Comparison of ENCODE assay signal across 10 mouse cellular contexts in genomic region chr12:119054560-119054959, GRCm38 (mm10).
DNase-seq lines count a peak whose midpoint lies in the region; ATAC-seq and TF ChIP-seq lines count a peak whose summit lies in the region.
"Had no signal": no experiment of that assay in that cellular context is flagged by ENCODE, and none has a peak within 500 bp of the region (broad histone marks: within the 10 kb centered on the region; RNA-seq: fewer than 3 reads in every experiment).

No protein-coding gene starts in this region.

- H3K36me3 ChIP-seq in kidney, postnatal 0 days (ENCODE audit: insufficient read depth, low read length): no peaks in the 10 kb centered on the region
- H3K36me3 ChIP-seq in kidney, adult 2 months (ENCODE audit: control insufficient read depth, insufficient read depth, low read length): no peaks in the 10 kb centered on the region
- H3K36me3 ChIP-seq in neural tube, embryonic 11.5 days (ENCODE audit: control insufficient read depth, insufficient read depth, low read length): no peaks in the 10 kb centered on the region
- H3K36me3 ChIP-seq in hindbrain, embryonic 14.5 days (replicated peaks; ENCODE audit: control insufficient read depth, insufficient read depth): no peaks in the 10 kb centered on the region
- H3K36me3 ChIP-seq: neural tube, embryonic 15.5 days had no signal

- H3K4me3 ChIP-seq in kidney, postnatal 0 days (replicated peaks; ENCODE audit: low read depth, low read length): no peak overlapping the region
- H3K4me3 ChIP-seq in kidney, adult 2 months (ENCODE audit: insufficient read depth, low read depth, low read length): no peak overlapping the region
- no peak overlapping the region for H3K4me3 ChIP-seq in neural tube, embryonic 11.5 days (ENCODE audit: low read depth, low read length)
- no peak overlapping the region for H3K4me3 ChIP-seq in hindbrain, embryonic 14.5 days (replicated peaks; ENCODE audit: low read length)
- H3K4me3 ChIP-seq: neural tube, embryonic 15.5 days had no signal

- 16% methylated on average over 3 of the region's 3 CpGs for WGBS in kidney, postnatal 0 days
- 21% methylated on average over 3 of the region's 3 CpGs for WGBS in kidney, adult 2 months
- 44% methylated on average over 3 of the region's 3 CpGs for WGBS in neural tube, embryonic 11.5 days
- WGBS in hindbrain, embryonic 14.5 days: 48% methylated on average over 3 of the region's 3 CpGs

- no peak for ATAC-seq in kidney, postnatal 0 days (replicated peaks; ENCODE audit: low FRiP score, low read depth)
- ATAC-seq in neural tube, embryonic 11.5 days (ENCODE audit: insufficient read depth, low FRiP score, low TSS enrichment): 0 out of 2 replicates have a peak, but pooled peaks have one; percentile 10
- no peak for ATAC-seq in hindbrain, embryonic 14.5 days (ENCODE audit: low FRiP score)
- ATAC-seq: forebrain, postnatal 0 days had no signal

- H3K9ac ChIP-seq in kidney, postnatal 0 days (ENCODE audit: low read depth, low read length): no peak overlapping the region
- no peak overlapping the region for H3K9ac ChIP-seq in neural tube, embryonic 11.5 days (ENCODE audit: low read length)
- H3K9ac ChIP-seq in hindbrain, embryonic 14.5 days: no peak overlapping the region
- H3K9ac ChIP-seq: forebrain, postnatal 0 days; neural tube, embryonic 15.5 days had no signal

- H3K9me3 ChIP-seq in kidney, postnatal 0 days (replicated peaks; ENCODE audit: low read length): no peaks in the 10 kb centered on the region
- no peaks in the 10 kb centered on the region for H3K9me3 ChIP-seq in neural tube, embryonic 11.5 days (ENCODE audit: control insufficient read depth, low read length)
- no peaks in the 10 kb centered on the region for H3K9me3 ChIP-seq in hindbrain, embryonic 14.5 days (ENCODE audit: control insufficient read depth, low read length)
- H3K9me3 ChIP-seq: neural tube, embryonic 15.5 days had no signal

- no peak for TF ChIP-seq CTCF in kidney, postnatal 0 days (IDR thresholded peaks at IDR 0.05; ENCODE audit: low read depth)
- TF ChIP-seq CTCF in kidney, adult 2 months (conservative IDR thresholded peaks at IDR 0.05; ENCODE audit: insufficient read depth, insufficient read length, low read depth, low read length): no peak

- no peak for TF ChIP-seq POLR2A in kidney, adult 2 months (IDR thresholded peaks at IDR 0.05; ENCODE audit: low read depth, low read length)

- H3K27me3 ChIP-seq in kidney, postnatal 0 days (ENCODE audit: insufficient read depth, low read length): no peaks in the 10 kb centered on the region
- H3K27me3 ChIP-seq in kidney, adult 2 months (replicated peaks; ENCODE audit: control insufficient read depth, insufficient read depth, low read length): no peaks in the 10 kb centered on the region
- no peaks in the 10 kb centered on the region for H3K27me3 ChIP-seq in neural tube, embryonic 11.5 days (ENCODE audit: control insufficient read depth, insufficient read depth, low read length)
- H3K27me3 ChIP-seq in hindbrain, embryonic 14.5 days (ENCODE audit: control insufficient read depth, insufficient read depth, low read length): no peaks in the 10 kb centered on the region
- H3K27me3 ChIP-seq: neural tube, embryonic 15.5 days had no signal

- H3K4me2 ChIP-seq in kidney, postnatal 0 days (ENCODE audit: low read length): no peak overlapping the region
- no peak overlapping the region for H3K4me2 ChIP-seq in neural tube, embryonic 11.5 days (ENCODE audit: low read depth)
- no peak overlapping the region for H3K4me2 ChIP-seq in hindbrain, embryonic 14.5 days (replicated peaks)
- H3K4me2 ChIP-seq: neural tube, embryonic 15.5 days had no signal

- H3K4me1 ChIP-seq in kidney, postnatal 0 days (replicated peaks; ENCODE audit: insufficient read depth, low read length): no peaks in the 10 kb centered on the region
- H3K4me1 ChIP-seq in kidney, adult 2 months (ENCODE audit: control insufficient read depth, insufficient read depth, low read length): no peaks in the 10 kb centered on the region
- H3K4me1 ChIP-seq in neural tube, embryonic 11.5 days (ENCODE audit: control insufficient read depth, insufficient read depth, low read length): no peaks in the 10 kb centered on the region
- H3K4me1 ChIP-seq in hindbrain, embryonic 14.5 days (replicated peaks; ENCODE audit: control insufficient read depth, insufficient read depth, low read length): no peaks in the 10 kb centered on the region
- H3K4me1 ChIP-seq: neural tube, embryonic 15.5 days had no signal

- DNase-seq in cerebellum, postnatal 10 days: peak; percentile 23 to 30
- no peak for DNase-seq in cerebellum, adult 8-10 months
- DNase-seq in kidney, postnatal 0 days (ENCODE audit: low spot score): peak; percentile 53
- DNase-seq in kidney, adult 2 months: no peak
- peak; percentile 16 for DNase-seq in neural tube, embryonic 11.5 days (ENCODE audit: low spot score)
- DNase-seq in neural tube, embryonic 10.5 days (ENCODE audit: extremely low spot score, low spot score): no peak
- peak; percentile 46 for DNase-seq in hindbrain, embryonic 14.5 days (ENCODE audit: low spot score)
- DNase-seq in frontal cortex, postnatal 14 days (ENCODE audit: low spot score in 2 of 2): no peak
- DNase-seq: forebrain, postnatal 0 days had no signal

- no peak overlapping the region for H3K27ac ChIP-seq in kidney, postnatal 0 days
- no peak overlapping the region for H3K27ac ChIP-seq in kidney, adult 2 months (ENCODE audit: insufficient read depth, low read depth, low read length)
- no peak overlapping the region for H3K27ac ChIP-seq in neural tube, embryonic 11.5 days (ENCODE audit: low read depth, low read length)
- H3K27ac ChIP-seq in hindbrain, embryonic 14.5 days: no peak overlapping the region
- H3K27ac ChIP-seq: neural tube, embryonic 15.5 days had no signal

Comparison
In these comparisons a context has a peak if more than half of its experiments do, and no peak if none do; other contexts are left out.
1. DNase-seq: peak in cerebellum, postnatal 10 days (2 of 2), kidney, postnatal 0 days (single experiment), neural tube, embryonic 11.5 days (single experiment) and hindbrain, embryonic 14.5 days (single experiment); none in cerebellum, adult 8-10 months (single experiment), kidney, adult 2 months (single experiment), neural tube, embryonic 10.5 days (single experiment) and frontal cortex, postnatal 14 days (0 of 2).